Mouse (Mus musculus): Measurements from ENCODE around the gene Gm13283.
A peak's percentile ranks its signal among the peaks of the same experiment; 100 is the strongest.
"Not testable (repeated sequence)": the region's sequence is repeated elsewhere in the genome, so short reads cannot be mapped to it uniquely, and the experiment has no call there.

Gene Gm13283

GRCm38 (mm10) chr4:88759610-88760268 lies at the start of gene Gm13283:
Gene Gm13283, plus strand, starts transcription at chr4:88760119.
- DNase-seq (ENCODE audit: low read depth, low spot score), result not testable (repeated sequence)

DNA sequence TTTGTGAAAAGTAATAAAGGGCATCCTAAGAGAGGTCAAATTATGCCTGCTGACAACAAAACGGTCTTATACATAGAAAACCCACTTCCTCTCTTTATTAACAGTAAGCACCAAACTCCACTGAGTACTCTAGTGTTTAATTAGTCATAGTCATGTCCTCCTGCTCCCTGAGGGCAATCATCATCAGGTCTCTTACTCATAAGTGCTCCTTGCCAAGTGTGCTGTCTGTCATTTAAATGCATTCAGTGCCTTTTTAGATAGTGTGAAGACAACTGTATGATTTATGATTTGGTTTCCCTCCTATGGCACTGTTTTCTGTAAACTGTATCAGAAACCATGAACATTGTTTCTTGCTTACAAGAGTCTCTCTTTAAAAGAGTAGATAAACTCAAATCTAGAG lies 45.6 kb upstream of the Gm13283 start:
- no peak for DNase-seq (ENCODE audit: low read depth, low spot score)

- no peak for DNase-seq (ENCODE audit: low read depth, low spot score)
Observed at GRCm38 (mm10) chr4:88715059-88715458, 44.9 kb upstream of the Gm13283 start.

- no peak for DNase-seq (ENCODE audit: low read depth, low spot score)
Observed at GRCm38 (mm10) chr4:88718715-88719114, 41.2 kb upstream of the Gm13283 start.

DNA sequence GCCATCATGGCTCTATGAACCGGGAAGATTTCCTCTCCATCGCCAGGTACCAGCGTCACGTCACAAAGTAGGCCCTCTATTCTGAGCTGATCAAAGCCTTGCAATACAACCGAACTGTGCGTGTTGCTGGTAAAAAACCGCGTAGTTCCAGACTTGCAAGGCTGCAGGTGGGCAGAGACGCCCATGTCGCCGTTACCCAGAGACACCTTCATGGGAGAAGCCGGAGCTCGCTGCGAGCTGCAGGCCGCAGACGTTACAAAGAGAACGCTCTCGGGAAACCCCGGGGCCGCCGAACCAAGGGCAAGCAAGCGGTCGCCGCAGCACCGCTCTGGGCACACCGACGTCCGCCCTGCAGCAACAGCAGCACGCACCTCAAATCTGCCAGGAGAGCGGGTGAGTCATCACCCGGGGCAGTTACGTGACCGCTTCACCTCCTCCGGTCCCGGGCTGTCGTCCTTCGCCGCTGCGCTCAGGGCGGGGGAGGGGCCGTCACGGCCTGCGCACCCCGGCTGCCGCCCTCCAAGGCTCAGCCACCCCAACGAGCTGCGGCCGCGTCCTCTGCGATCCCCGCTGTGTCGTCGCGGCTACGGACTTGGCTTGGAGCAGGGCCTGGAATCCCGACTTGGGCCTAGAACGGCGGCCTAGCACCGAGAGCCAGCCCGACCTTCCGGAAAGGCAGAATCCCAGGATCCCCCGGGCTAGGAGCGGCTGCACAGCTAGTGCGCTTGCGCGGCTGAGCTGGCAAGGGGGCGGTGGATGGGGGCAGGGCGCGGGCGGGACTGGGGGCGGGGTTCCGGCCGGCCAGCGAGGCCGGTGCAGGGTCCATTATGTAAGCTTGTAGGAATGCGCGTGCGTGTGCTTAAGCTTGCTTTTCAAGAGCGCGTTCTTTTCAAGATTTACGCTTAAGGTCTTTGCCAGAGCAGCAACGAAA lies 37.9 kb upstream of the Gm13283 start, which contains the start of the genes Gm26566 and Klhl9:
Gm26566 (plus strand) TSS at position 15 of the 931 bp plus-strand sequence.
Klhl9 (minus strand) TSS at position 675 of the 931 bp plus-strand sequence.
- peak; percentile 87 for DNase-seq (ENCODE audit: low read depth, low spot score)

DNA sequence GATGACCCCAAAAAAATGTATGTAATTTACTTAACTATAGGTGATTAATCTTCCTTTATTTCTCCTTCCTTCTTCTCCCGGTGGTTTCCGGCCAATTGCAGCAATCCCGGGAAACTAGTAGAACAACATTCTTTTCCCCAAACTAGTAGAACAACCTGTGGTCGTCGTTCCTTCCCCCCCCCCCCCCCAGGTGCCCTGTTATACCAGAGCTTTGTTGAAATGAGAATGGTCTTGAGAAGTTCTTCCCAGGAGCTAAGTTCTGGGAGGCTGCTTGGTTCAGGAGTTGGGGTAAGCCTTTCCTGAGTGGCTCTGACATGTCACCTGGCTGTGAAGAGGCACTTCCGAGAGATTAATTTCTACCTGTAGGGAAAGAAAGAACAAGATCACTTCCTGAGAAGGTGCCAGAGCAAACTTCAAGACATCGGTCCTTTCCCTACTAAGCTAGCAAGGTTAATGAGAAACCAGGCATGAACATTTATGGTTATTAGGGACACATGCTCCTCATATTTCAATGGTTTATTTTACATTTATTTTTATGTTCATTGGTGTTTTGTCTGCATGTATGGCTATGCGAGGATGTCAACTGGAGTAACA lies 36.3 kb upstream of the Gm13283 start:
- DNase-seq (ENCODE audit: low read depth, low spot score), result no peak

DNA sequence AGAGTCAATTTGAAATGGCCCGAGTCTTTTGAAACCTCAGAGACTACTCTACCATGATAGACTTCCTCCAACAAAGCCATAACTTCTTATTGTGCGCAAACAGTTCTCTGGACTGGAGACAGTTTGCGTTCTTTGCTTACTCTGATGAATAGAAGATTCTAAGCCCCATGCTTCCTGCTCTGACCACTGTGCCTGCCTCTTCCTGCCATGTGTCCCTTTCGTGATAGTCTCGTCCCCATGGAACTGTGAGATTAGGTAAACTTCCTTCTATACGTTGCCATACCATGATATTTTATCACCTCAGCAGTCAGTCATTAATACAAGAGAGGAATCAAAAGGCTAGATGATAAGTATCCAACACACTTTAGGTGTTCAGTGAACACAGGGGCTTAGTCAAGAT lies 33.2 kb upstream of the Gm13283 start:
- no peak for DNase-seq (ENCODE audit: low read depth, low spot score)

GRCm38 (mm10) chr4:88727324-88727723 lies 32.6 kb upstream of the Gm13283 start:
- no peak for DNase-seq (ENCODE audit: low read depth, low spot score)

GRCm38 (mm10) chr4:88738480-88738879 lies 21.4 kb upstream of the Gm13283 start:
- DNase-seq (ENCODE audit: low read depth, low spot score), result peak; percentile 51

- no peak for DNase-seq (ENCODE audit: low read depth, low spot score)
Observed at GRCm38 (mm10) chr4:88739036-88739435, 20.9 kb upstream of the Gm13283 start.

- DNase-seq (ENCODE audit: low read depth, low spot score), result no peak
Observed at GRCm38 (mm10) chr4:88741426-88741825, 18.5 kb upstream of the Gm13283 start.

GRCm38 (mm10) chr4:88742771-88743371 lies 17.0 kb upstream of the Gm13283 start:
- DNase-seq (ENCODE audit: low read depth, low spot score), result no peak

- no peak for DNase-seq (ENCODE audit: low read depth, low spot score)
Observed at GRCm38 (mm10) chr4:88744207-88744606, 15.7 kb upstream of the Gm13283 start.

DNA sequence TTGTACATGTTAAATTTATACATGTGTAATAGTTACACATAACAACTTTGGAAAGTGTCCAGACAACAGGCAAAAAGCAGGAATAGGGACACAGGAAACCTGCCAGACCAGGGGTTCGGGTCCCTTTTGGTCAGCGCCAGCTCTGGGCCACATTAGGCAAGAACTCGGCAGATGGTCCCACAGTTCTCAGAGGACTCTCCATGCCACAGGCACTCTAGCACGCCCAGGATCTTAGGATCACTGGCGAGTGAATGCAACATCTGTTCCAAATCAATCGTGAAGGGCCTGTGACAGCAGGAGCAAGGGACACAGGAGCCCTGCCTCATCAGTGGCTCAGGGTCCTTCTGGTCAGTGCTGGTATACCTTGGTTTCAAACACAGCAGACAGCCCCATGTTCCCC lies 10.0 kb upstream of the Gm13283 start:
- no peak for DNase-seq (ENCODE audit: low read depth, low spot score)

- not testable (repeated sequence) for DNase-seq (ENCODE audit: low read depth, low spot score)
Observed at GRCm38 (mm10) chr4:88754818-88755340, 5.0 kb upstream of the Gm13283 start, which contains the start of gene Gm13271. Gene Gm13271, plus strand, starts transcription at chr4:88754868.

DNA sequence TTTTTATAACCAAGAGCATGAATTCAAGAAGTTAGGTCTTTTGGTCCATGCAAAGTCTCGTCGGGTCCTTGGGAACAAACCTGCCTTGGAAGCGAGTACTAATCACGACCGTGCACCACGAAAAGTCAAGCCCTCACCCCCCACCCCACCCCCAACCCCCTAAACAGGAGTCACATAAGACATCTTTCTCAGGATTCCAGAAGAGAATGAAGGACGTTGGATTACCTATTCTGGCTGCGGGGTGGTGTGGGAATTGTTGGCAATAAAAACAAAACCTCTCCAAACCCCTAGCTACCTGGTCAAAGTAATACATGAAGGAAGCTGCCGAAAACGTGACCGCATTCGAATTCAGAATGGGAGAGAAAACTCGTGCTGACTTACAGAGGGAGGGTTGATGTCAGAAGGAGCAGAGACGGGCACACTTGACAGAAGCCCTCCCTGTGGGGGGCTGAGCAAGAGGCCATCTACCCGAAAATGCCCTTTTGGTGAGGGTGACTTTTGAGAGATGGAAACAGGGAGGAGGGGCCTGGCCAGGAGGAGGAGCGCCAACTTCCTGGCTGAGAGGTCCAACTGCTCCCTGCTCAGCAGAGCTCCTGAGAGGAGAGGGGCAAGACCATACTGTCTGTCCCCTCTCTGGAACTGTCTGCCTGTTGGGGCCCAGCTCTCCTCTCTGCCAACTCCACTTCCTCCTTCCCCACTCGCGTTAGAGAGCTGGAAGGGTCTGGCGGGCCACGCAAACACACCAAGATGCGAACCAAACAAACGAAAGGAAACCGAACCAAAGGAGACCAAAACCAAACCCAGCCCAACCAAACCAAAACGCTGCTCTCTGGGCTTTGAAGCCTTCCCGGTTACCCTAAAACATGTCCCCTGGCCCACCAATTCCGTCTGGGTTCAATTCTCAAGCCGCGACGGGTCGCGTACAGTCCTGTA lies 3.1 kb upstream of the Gm13283 start:
- not testable (repeated sequence) for DNase-seq (ENCODE audit: low read depth, low spot score)

GRCm38 (mm10) chr4:88757628-88758031 lies 2.3 kb upstream of the Gm13283 start:
- DNase-seq (ENCODE audit: low read depth, low spot score), result not testable (repeated sequence)

DNA sequence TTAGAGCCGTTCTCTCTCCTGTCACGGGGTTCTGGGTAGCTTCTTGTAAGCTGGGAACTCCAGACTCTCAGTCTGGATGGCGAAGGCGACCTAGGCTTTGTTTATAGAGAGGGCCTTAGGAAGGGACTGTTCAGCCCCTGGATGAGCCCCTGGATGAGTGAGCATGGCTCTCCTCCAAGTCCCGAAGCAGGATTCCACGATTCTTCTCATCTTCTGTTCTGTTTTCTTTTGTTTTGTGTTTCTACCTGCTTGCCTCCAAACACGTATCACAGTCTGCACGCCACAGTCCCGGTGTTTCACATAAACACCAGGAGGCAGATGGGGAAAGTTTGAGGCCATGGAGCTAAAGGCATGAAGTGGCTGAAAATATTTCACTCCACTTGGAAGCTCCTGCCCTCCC lies 1.2 kb upstream of the Gm13283 start:
- DNase-seq (ENCODE audit: low read depth, low spot score), result not testable (repeated sequence)

- DNase-seq (ENCODE audit: low read depth, low spot score), result not testable (repeated sequence)
Observed at GRCm38 (mm10) chr4:88760431-88760830, 512 bp downstream of the Gm13283 start.

GRCm38 (mm10) chr4:88761776-88762175 lies 1.9 kb downstream of the Gm13283 start:
- DNase-seq (ENCODE audit: low read depth, low spot score), result not testable (repeated sequence)

All from embryo, embryonic 11.5 days (tissue).